ENCODE assay signal across 22 mouse cellular contexts in the genomic region with DNA sequence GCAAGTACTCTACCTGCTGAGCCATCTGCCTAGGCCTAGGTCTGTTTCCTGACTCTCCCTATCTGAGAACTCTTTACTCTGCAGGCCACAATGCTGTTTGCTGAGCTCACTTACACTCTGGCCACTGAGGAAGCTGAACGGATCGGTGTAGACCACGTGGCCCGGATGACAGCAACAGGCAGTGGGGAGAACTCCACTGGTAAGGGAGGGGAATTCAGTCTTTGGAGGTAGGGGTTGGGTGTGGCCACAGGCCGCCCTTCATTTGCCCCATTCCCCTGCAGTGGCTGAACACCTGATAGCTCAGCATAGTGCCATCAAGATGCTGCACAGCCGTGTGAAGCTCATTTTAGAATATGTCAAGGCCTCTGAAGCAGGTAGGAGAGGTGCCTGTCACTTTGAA. TPM values are rescaled to one million over a fixed set of nuclear protein-coding genes. Genes with fewer than 3 reads are reported as not detected.
DNase-seq lines count a peak whose midpoint lies in the region; ATAC-seq and TF ChIP-seq lines count a peak whose summit lies in the region.
"Had no signal": no experiment of that assay in that cellular context is flagged by ENCODE, and none has a peak within 500 bp of the region (broad histone marks: within the 10 kb centered on the region; RNA-seq: fewer than 3 reads in every experiment).

No protein-coding gene starts in this region.

- WGBS in liver, embryonic 12.5 days (ENCODE audit: insufficient replicate concordance) = 69% methylated on average over 6 of the region's 6 CpGs
- WGBS in stomach, postnatal 0 days = 47% methylated on average over 6 of the region's 6 CpGs

- no peaks in the 10 kb centered on the region for H3K9me3 ChIP-seq in E14TG2a.4 (ENCODE audit: low read length)
- no peaks in the 10 kb centered on the region for H3K9me3 ChIP-seq in liver, embryonic 12.5 days (replicated peaks)
- H3K9me3 ChIP-seq in stomach, postnatal 0 days (ENCODE audit: control insufficient read depth, low read length) = no peaks in the 10 kb centered on the region
- H3K9me3 ChIP-seq: embryonic facial prominence, embryonic 15.5 days; G1E; heart, embryonic 15.5 days; lung, embryonic 15.5 days; midbrain, embryonic 13.5 days; neural tube, embryonic 15.5 days had no signal

- no peak for TF ChIP-seq EP300 in stomach, postnatal 0 days (optimal IDR thresholded peaks at IDR 0.05)

- DNase-seq in heart, adult 11 months = peak; percentile 84
- DNase-seq in heart, postnatal 4 days = no peak
- peak; percentile 80 for DNase-seq in ES-CJ7 (ENCODE audit: low read depth, low spot score)
- no peak for DNase-seq in gastrocnemius, postnatal 14 days
- DNase-seq in stomach, postnatal 0 days (ENCODE audit: low spot score) = no peak
- DNase-seq: adrenal gland, postnatal 25 days; cerebellum, adult 18-20 months; gastrocnemius, postnatal 25 days; kidney, adult 8-10 months; kidney, postnatal 25 days; lung, postnatal 4 days; right cerebral cortex, postnatal 14 days; spleen, adult 18-20 months had no signal

- peaks cover 79% of the 10 kb centered on the region for H3K4me1 ChIP-seq in E14TG2a.4 (replicated peaks; ENCODE audit: low read depth, low read length)
- peaks cover 39% of the 10 kb centered on the region for H3K4me1 ChIP-seq in liver, embryonic 12.5 days
- H3K4me1 ChIP-seq in stomach, postnatal 0 days (replicated peaks; ENCODE audit: control insufficient read depth, insufficient read depth) = 0 out of 2 replicates have a peak, but pooled peaks cover 3% of the 10 kb centered on the region

- peaks cover 63% of the 10 kb centered on the region for H3K36me3 ChIP-seq in E14TG2a.4 (ENCODE audit: insufficient read depth, low read length)
- H3K36me3 ChIP-seq in liver, embryonic 12.5 days = peaks cover 60% of the 10 kb centered on the region
- peaks cover 32% of the 10 kb centered on the region for H3K36me3 ChIP-seq in stomach, postnatal 0 days (ENCODE audit: control insufficient read depth, insufficient read depth, low read length)

- H3K27me3 ChIP-seq in E14TG2a.4 (ENCODE audit: insufficient read depth, low read length) = no peaks in the 10 kb centered on the region
- no peaks in the 10 kb centered on the region for H3K27me3 ChIP-seq in liver, embryonic 12.5 days (replicated peaks)
- no peaks in the 10 kb centered on the region for H3K27me3 ChIP-seq in stomach, postnatal 0 days (ENCODE audit: control insufficient read depth, insufficient read depth, low read length)
- H3K27me3 ChIP-seq: embryonic facial prominence, embryonic 15.5 days; heart, embryonic 15.5 days; lung, embryonic 15.5 days; midbrain, embryonic 13.5 days; neural tube, embryonic 15.5 days had no signal

- intact Hi-C loops in gastrocnemius, postnatal 14 days (cut with DNase I; ENCODE audit: low total_unique reads) = no loop called here

- H3K9ac ChIP-seq in liver, embryonic 12.5 days = no peak overlapping the region
- no peak overlapping the region for H3K9ac ChIP-seq in stomach, postnatal 0 days (ENCODE audit: low read length)
- H3K9ac ChIP-seq: embryonic facial prominence, embryonic 15.5 days; heart, embryonic 15.5 days; lung, embryonic 15.5 days; midbrain, embryonic 13.5 days; neural tube, embryonic 15.5 days had no signal

- peak overlapping the region; percentile 66; the same call in 1 of the 2 replicates for H3K27ac ChIP-seq in liver, embryonic 12.5 days
- H3K27ac ChIP-seq in stomach, postnatal 0 days (replicated peaks) = no peak overlapping the region
- H3K27ac ChIP-seq: embryonic facial prominence, embryonic 15.5 days; heart, embryonic 15.5 days; lung, embryonic 15.5 days; midbrain, embryonic 13.5 days; neural tube, embryonic 15.5 days had no signal

- no peak for TF ChIP-seq CTCF in E14TG2a.4 (conservative IDR thresholded peaks at IDR 0.05; ENCODE audit: low read length)
- TF ChIP-seq CTCF in stomach, postnatal 0 days (IDR thresholded peaks at IDR 0.05; ENCODE audit: low read depth) = no peak

- H3K4me2 ChIP-seq in liver, embryonic 12.5 days = no peak overlapping the region
- H3K4me2 ChIP-seq in stomach, postnatal 0 days (replicated peaks; ENCODE audit: low read depth) = no peak overlapping the region
- H3K4me2 ChIP-seq: embryonic facial prominence, embryonic 15.5 days; heart, embryonic 15.5 days; lung, embryonic 15.5 days had no signal

- H3K4me3 ChIP-seq in E14TG2a.4 (replicated peaks; ENCODE audit: low read length) = peak overlapping the region; percentile 90
- H3K4me3 ChIP-seq in liver, embryonic 12.5 days = no peak overlapping the region
- no peak overlapping the region for H3K4me3 ChIP-seq in stomach, postnatal 0 days (ENCODE audit: low read depth, low read length)
- H3K4me3 ChIP-seq: embryonic facial prominence, embryonic 15.5 days; heart, embryonic 15.5 days; lung, embryonic 15.5 days; neural tube, embryonic 15.5 days had no signal

- no peak for ATAC-seq in liver, embryonic 12.5 days
- ATAC-seq in stomach, postnatal 0 days (ENCODE audit: low FRiP score, low TSS enrichment) = no peak
- ATAC-seq: inflammation-experienced regulatory T-cells, adult 6 months; midbrain, embryonic 13.5 days had no signal

RNA-seq across cellular contexts. Expression of a gene that starts 2.2 kb away (rescaled TPM):
- 100 to 1,000 TPM; 134 to 143 TPM for total RNA-seq in heart, postnatal 4 days (2021)
- 181 and 191 TPM in 2 replicates for polyA plus RNA-seq in liver, embryonic 12.5 days (2016; fragmentation: Nextera tagmentation; extraction: Ambion mirVana)
- 100 to 1,000 TPM; 107 to 110 TPM for total RNA-seq in gastrocnemius, postnatal 14 days (2021)
- polyA plus RNA-seq in stomach, postnatal 0 days (2015; fragmentation: Nextera tagmentation; extraction: Ambion mirVana) = 173 and 180 TPM in 2 replicates

RNA-seq across cellular contexts. Expression of a gene that starts 7.5 kb away (rescaled TPM):
- 10 to 100 TPM in 1 of 2 experiments, 1 to 10 TPM in 1; 7.6 to 10.6 TPM for total RNA-seq in heart, postnatal 4 days (2021)
- polyA plus RNA-seq in liver, embryonic 12.5 days (2016; fragmentation: Nextera tagmentation; extraction: Ambion mirVana) = 4.8 and 5.7 TPM in 2 replicates
- total RNA-seq in gastrocnemius, postnatal 14 days (2021) = 1 to 10 TPM; 5.3 to 6.0 TPM
- 6.1 and 8.0 TPM in 2 replicates for polyA plus RNA-seq in stomach, postnatal 0 days (2015; fragmentation: Nextera tagmentation; extraction: Ambion mirVana)

RNA-seq across cellular contexts. Expression of a gene that starts 8.8 kb away (rescaled TPM):
- total RNA-seq in heart, postnatal 4 days (2021) = 10 to 100 TPM; 14.0 to 16.7 TPM
- 7.9 and 8.3 TPM in 2 replicates for polyA plus RNA-seq in liver, embryonic 12.5 days (2016; fragmentation: Nextera tagmentation; extraction: Ambion mirVana)
- total RNA-seq in gastrocnemius, postnatal 14 days (2021) = 10 to 100 TPM in 1 of 2 experiments, 1 to 10 TPM in 1; 7.6 to 10.1 TPM
- 9.3 and 9.9 TPM in 2 replicates for polyA plus RNA-seq in stomach, postnatal 0 days (2015; fragmentation: Nextera tagmentation; extraction: Ambion mirVana)

RNA-seq across cellular contexts. Expression of a gene that starts 9.2 kb away (rescaled TPM):
- total RNA-seq in heart, postnatal 4 days (2021) = 10 to 100 TPM; 80.5 to 86.4 TPM
- 268 and 271 TPM in 2 replicates for polyA plus RNA-seq in liver, embryonic 12.5 days (2016; fragmentation: Nextera tagmentation; extraction: Ambion mirVana)
- 10 to 100 TPM; 10.7 to 11.8 TPM for total RNA-seq in gastrocnemius, postnatal 14 days (2021)
- 43.6 and 45.5 TPM in 2 replicates for polyA plus RNA-seq in stomach, postnatal 0 days (2015; fragmentation: Nextera tagmentation; extraction: Ambion mirVana)

RNA-seq across cellular contexts. Expression of a gene that starts 24.2 kb away (rescaled TPM):
- total RNA-seq in heart, postnatal 4 days (2021) = 10 to 100 TPM; 27.7 to 28.8 TPM
- 58.0 and 58.2 TPM in 2 replicates for polyA plus RNA-seq in liver, embryonic 12.5 days (2016; fragmentation: Nextera tagmentation; extraction: Ambion mirVana)
- total RNA-seq in gastrocnemius, postnatal 14 days (2021) = 10 to 100 TPM; 20.8 to 24.8 TPM
- 27.1 and 27.7 TPM in 2 replicates for polyA plus RNA-seq in stomach, postnatal 0 days (2015; fragmentation: Nextera tagmentation; extraction: Ambion mirVana)

Comparison
In these comparisons a context has a peak if more than half of its experiments do, and no peak if none do; other contexts are left out.
1. DNase-seq: peak in heart, adult 11 months (single experiment) and ES-CJ7 (single experiment); none in heart, postnatal 4 days (single experiment), gastrocnemius, postnatal 14 days (single experiment) and stomach, postnatal 0 days (single experiment).